Mouse (Mus musculus) intestine, embryonic 16.5 days (tissue): ENCODE measurements around the gene Sgo2a. TPM values are rescaled to one million over a fixed set of nuclear protein-coding genes. Genes with fewer than 3 reads are reported as not detected.

Experiments
- ATAC-seq: fragments of 200-750 bp; cut with Nextera tagmentation; 2 replicates; pipeline ENCODE4 v1.8.0; 2017; ENCODE audit warnings: moderate TSS enrichment, moderate library complexity
- H3K27ac ChIP-seq: fragments of 300-500 bp; sonication (generic); 2 replicates; pipeline ENCODE4 v1.5.1; 2014; ENCODE audit warnings: mild to moderate bottlenecking, low read length
- H3K27me3 ChIP-seq: fragments of 300-500 bp; sonication (generic); replicated peaks from 2 replicates; pipeline ENCODE4 v1.6.1; 2014; ENCODE audit warnings: low read length, control low read depth, mixed read lengths; ENCODE audit not compliant: control insufficient read depth, insufficient read depth
- H3K36me3 ChIP-seq: fragments of 300-500 bp; sonication (generic); 2 replicates; pipeline ENCODE4 v1.6.1; 2014; ENCODE audit warnings: low read length, control low read depth; ENCODE audit not compliant: control insufficient read depth, insufficient read depth
- H3K4me1 ChIP-seq: fragments of 300-500 bp; sonication (generic); 2 replicates; pipeline ENCODE4 v1.6.1; 2014; ENCODE audit warnings: low read length, control low read depth, mixed read lengths; ENCODE audit not compliant: control insufficient read depth, insufficient read depth
- H3K4me2 ChIP-seq: fragments of 300-500 bp; sonication (generic); 2 replicates; pipeline ENCODE4 v1.6.1; 2014; ENCODE audit warnings: low read depth, low read length, control low read depth
- H3K4me3 ChIP-seq: fragments of 300-500 bp; sonication (generic); 2 replicates; pipeline ENCODE4 v1.5.1; 2014; ENCODE audit warnings: mild to moderate bottlenecking, low read length
- H3K9ac ChIP-seq: fragments of 300-500 bp; sonication (generic); 2 replicates; pipeline ENCODE4 v1.6.1; 2014; ENCODE audit warnings: low read depth, low read length
- H3K9me3 ChIP-seq: fragments of 300-500 bp; sonication (generic); 2 replicates; pipeline ENCODE4 v1.6.1; 2016; ENCODE audit warnings: low read length, control low read depth; ENCODE audit not compliant: control insufficient read depth
- WGBS: fragments of 180-500 bp; shearing (Covaris S2); extraction: QIAGEN DNeasy Blood & Tissue Kit; methylation state at CpG from one replicate; pipeline ENCODE4 v1.1.7; 2014; 5-methylcytosine and 5-hydroxymethylcytosine counted together
- polyA plus RNA-seq: library from polyadenylated mRNA; unstranded; fragments of >200 nt; fragmentation: Nextera tagmentation; extraction: Ambion mirVana; gene quantifications from 2 replicates; pipeline ENCODE4 v1.2.1, GENCODE M21; 2015

Sgo2a gene
- 9.4 and 11.5 TPM in 2 replicates for polyA plus RNA-seq

DNA sequence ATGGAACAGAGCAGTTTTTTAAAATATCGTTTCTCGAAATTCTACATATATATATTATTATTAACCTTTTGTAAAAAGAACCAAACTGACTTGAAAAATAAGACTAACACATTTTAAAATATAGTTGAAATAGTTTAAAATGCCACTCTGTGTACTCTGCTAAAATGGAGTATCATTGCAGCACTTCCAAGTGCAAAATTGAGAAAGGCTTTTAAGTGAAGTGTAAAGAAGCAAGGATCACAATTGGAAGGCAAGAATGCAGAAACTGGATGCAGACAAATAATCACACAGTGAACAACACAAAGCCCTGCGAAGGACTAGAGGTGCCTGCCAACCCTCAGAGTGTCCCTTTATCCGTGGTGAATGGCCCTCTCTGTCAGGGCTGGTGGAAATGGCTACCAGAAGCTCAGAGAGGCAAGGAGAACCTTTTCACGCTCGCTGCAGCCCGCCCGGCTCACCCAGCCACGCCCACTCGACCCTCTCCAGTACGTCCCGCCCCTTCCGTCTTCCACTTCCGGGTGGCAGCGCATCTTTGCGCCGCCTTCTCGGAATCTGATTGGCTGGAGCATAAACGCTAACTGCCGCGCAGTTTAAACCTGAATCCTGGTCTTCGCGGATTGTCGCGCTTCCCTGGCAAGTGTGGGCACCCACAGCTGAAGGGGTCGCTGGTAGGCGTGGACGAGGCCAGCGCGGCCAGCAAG is at the start of gene Sgo2a:
Sgo2a (plus strand) TSS at position 540 of the 701 bp plus-strand sequence.
- Histone ChIP-seq H3K36me3 (no peaks in the 10 kb centered on the region), H3K27me3 (no peaks in the 10 kb centered on the region), H3K4me2 (peak within 1 kb of the TSS; percentile 86), H3K27ac (peak within 1 kb of the TSS; percentile 79), H3K9me3 (no peaks in the 10 kb centered on the region), H3K4me1 (peaks cover 15% of the 10 kb centered on the region), H3K4me3 (peak within 1 kb of the TSS; percentile 92), H3K9ac (peak within 1 kb of the TSS; percentile 85)
- peak; percentile 98 for ATAC-seq
- WGBS = 7% methylated on average over 30 of the region's 30 CpGs

DNA sequence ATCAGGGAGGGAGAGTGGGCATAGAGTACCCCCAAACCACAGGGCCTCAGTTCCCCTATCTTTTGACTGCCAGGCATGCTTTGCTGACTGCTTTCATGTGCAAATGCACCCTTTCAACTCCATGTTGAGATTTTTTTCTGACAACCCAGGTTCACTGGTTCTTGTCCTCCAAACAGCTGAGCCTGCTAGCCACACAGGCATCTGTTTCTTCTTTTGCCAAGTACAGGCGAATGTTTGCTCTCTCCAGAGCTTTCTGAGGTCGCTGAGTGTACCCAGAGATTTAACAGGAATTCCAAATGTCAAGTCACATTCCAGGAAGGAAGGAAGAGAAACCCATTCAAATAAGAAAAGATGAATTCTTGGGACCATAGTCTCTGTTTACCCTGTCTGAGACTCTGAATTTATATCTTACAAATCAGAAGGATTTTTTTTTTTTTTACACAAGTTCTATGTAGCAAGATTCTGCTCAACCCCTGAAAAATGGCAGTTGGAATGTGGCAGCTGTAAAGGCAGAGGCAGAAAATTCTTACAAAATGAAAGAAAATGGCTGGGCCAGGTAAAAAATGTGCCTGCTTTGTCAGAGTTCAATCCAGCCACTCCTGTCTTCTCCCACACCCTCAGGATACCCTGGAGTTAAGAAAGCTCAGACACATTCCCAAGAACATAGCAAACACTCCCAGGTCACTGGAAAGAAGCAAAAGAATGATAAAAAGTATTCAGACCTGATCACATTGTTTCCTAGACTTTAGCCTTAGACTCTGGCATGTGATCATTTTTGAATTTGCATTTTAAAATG is 48.0 kb upstream of the Sgo2a start:
- H3K9ac ChIP-seq = no peak overlapping the region
- peaks cover 4% of the 10 kb centered on the region; the same call in 1 of the 2 replicates for H3K36me3 ChIP-seq
- peaks cover 4% of the 10 kb centered on the region for H3K4me1 ChIP-seq
- no peaks in the 10 kb centered on the region for H3K9me3 ChIP-seq
- no peak overlapping the region for H3K4me3 ChIP-seq
- WGBS = 18% methylated on average over 2 of the region's 2 CpGs
- ATAC-seq = no peak
- H3K27ac ChIP-seq = no peak overlapping the region
- H3K27me3 ChIP-seq = no peaks in the 10 kb centered on the region
- no peak overlapping the region for H3K4me2 ChIP-seq

DNA sequence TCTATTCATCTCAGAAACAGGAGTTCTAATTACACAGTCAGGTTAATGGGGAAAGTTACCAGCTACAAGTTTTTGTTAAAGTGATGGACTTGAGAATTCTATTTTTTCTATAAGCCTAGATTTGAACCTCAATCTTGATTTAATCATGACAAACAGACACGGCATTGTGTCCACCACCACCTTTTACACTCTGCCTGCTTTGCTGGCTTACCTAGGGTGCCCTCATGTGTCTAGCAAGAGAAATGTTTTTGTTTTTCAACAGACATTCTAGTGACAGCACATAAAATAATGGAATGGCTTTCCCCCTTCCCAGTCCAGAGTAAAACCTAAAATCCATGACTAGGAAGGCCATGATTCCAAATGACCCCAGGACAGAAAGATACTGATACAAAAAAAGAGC is 46.6 kb upstream of the Sgo2a start:
- H3K4me3 ChIP-seq = no peak overlapping the region
- no peaks in the 10 kb centered on the region for H3K27me3 ChIP-seq
- peaks cover 5% of the 10 kb centered on the region; the same call in 1 of the 2 replicates for H3K36me3 ChIP-seq
- H3K4me1 ChIP-seq = peaks cover 4% of the 10 kb centered on the region
- no peaks in the 10 kb centered on the region for H3K9me3 ChIP-seq
- no peak for ATAC-seq
- WGBS = 17% methylated on average over 1 of the region's 1 CpGs
- no peak overlapping the region for H3K27ac ChIP-seq
- no peak overlapping the region for H3K9ac ChIP-seq
- H3K4me2 ChIP-seq = no peak overlapping the region

DNA sequence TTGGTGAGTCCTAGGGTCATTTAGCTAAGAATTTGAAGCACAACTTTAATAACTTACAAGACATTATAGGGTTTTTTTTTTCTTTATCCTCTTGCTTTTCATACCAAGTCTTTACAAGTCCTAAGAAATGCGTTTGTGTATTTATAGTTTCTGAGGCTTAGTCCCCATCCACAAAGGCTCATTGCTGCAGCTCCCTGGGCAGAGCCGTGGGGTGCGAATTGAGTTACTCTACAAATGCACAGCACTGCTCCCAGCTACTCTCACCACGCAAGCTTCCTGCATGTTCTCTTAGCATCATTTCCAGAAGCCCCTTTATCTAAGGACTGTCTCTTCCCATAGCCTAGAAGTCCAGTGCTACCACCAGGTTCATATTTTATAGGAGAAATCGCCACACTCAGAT is 46.1 kb upstream of the Sgo2a start:
- Histone ChIP-seq H3K4me2 (no peak overlapping the region), H3K9me3 (no peaks in the 10 kb centered on the region), H3K27me3 (no peaks in the 10 kb centered on the region), H3K4me3 (no peak overlapping the region), H3K36me3 (peaks cover 4% of the 10 kb centered on the region; the same call in 1 of the 2 replicates), H3K27ac (no peak overlapping the region), H3K9ac (no peak overlapping the region), H3K4me1 (peaks cover 4% of the 10 kb centered on the region)
- 72% methylated on average over 5 of the region's 5 CpGs for WGBS
- ATAC-seq = no peak

DNA sequence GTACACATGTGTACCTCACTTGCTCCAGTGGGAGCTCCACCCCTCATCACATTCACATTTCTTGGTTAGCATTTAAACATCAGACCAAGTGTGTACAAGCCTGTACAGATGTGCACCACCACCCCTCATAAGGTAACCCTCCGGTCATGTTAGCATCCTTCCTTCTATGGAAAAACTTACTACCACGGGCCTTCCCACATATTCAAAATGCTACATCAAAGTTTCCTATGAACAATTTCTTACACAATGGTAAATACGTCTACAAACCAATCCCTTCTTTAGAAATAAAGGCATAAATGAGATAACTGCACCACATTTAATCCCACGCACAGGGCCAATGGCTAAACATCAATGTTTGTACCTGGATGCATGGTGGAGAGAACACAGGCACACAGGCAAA is 43.3 kb upstream of the Sgo2a start:
- Histone ChIP-seq H3K4me1 (peaks cover under 1% of the 10 kb centered on the region), H3K4me2 (no peak overlapping the region), H3K9me3 (no peaks in the 10 kb centered on the region), H3K4me3 (no peak overlapping the region), H3K27me3 (no peaks in the 10 kb centered on the region), H3K36me3 (peaks cover 4% of the 10 kb centered on the region; the same call in 1 of the 2 replicates), H3K27ac (no peak overlapping the region), H3K9ac (no peak overlapping the region)
- WGBS = 94% methylated on average over 4 of the region's 4 CpGs
- no peak for ATAC-seq

DNA sequence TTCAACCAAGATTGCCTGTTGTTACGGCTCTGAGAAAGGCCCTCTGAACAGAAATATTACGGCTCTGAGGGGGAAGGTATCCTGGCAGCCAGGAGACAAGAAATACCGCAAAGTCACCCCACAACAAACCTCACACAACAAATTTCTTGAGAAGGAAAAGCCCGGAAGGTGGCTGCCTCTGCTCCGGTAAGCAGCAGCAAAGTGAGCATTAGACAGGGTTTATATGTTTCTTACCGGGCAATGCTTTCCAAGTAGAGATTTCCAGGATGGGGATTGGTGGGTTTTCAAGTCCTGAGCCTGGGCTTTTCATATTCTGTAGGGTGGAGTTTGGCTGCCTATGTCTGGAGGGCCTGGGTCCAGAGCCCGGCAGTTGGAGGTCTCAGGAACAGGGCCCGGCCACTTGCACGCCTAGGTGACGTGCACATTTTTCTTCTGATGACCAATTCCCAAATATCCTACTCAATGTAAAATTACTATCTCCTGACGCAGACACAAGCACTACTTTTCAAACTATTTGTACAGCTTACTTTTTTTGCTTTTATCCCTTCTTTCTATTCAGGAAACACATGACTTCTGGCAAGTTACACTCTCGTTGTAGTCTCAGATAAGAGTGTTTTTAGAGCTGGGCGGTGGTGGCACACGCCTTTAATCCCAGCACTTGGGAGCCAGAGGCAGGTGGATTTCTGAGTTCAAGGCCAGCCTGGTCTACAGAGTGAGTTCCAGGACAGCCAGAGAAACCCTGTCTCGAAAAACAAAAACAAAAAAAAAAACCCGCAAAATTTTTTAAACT is 42.0 kb upstream of the Sgo2a start:
- H3K9ac ChIP-seq = no peak overlapping the region
- H3K9me3 ChIP-seq = no peaks in the 10 kb centered on the region
- 89% methylated on average over 16 of the region's 16 CpGs for WGBS
- no peaks in the 10 kb centered on the region for H3K27me3 ChIP-seq
- H3K36me3 ChIP-seq = peaks cover 4% of the 10 kb centered on the region; the same call in 1 of the 2 replicates
- no peak for ATAC-seq
- no peak overlapping the region for H3K4me3 ChIP-seq
- H3K4me1 ChIP-seq = no peaks in the 10 kb centered on the region
- no peak overlapping the region for H3K27ac ChIP-seq
- H3K4me2 ChIP-seq = no peak overlapping the region

DNA sequence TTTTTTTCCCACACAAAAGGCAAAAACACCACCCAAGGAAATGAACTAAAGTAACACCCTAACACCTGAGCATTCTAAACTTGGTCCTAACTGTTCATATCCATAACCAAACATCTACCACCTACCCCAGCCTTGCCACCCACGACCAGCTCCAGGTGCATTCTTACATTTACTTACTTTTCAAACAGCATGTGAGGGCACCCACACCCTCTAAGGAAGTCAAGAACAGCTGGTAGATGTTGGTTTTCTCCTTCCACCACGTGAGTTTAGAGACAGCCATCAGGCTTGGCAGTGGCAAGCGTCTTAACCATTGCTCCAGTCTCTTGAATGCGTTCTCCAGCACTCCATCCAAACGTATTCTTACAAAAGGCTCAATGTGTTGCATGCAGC is 41.4 kb upstream of the Sgo2a start:
- ATAC-seq = no peak
- H3K4me2 ChIP-seq = no peak overlapping the region
- no peak overlapping the region for H3K4me3 ChIP-seq
- no peak overlapping the region for H3K27ac ChIP-seq
- WGBS = 87% methylated on average over 5 of the region's 5 CpGs
- no peaks in the 10 kb centered on the region for H3K27me3 ChIP-seq
- H3K36me3 ChIP-seq = peaks cover 4% of the 10 kb centered on the region; the same call in 1 of the 2 replicates
- H3K9me3 ChIP-seq = no peaks in the 10 kb centered on the region
- no peak overlapping the region for H3K9ac ChIP-seq
- H3K4me1 ChIP-seq = no peaks in the 10 kb centered on the region

DNA sequence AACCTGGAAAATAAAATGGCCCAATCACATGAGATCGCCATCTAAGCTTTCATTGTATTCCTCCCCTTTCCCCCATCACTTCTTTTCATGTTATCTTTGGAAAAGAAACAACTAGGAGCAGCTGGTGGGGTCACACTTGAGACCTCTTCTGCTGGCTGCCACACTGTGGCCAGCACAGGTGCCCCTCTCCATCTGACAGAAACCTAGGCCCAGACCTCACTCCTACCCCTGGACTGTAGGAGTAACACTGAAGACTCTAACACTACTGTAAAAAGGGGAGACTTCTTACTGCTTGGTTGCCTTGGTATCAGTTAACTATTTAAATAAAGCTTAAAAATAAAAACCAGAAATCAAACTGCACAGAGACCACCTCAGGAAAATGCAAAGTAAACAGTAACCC is 40.0 kb upstream of the Sgo2a start:
- no peaks in the 10 kb centered on the region for H3K4me1 ChIP-seq
- no peak overlapping the region for H3K4me3 ChIP-seq
- no peak overlapping the region for H3K27ac ChIP-seq
- 94% methylated on average over 1 of the region's 1 CpGs for WGBS
- H3K4me2 ChIP-seq = no peak overlapping the region
- H3K9me3 ChIP-seq = no peaks in the 10 kb centered on the region
- no peak overlapping the region for H3K9ac ChIP-seq
- peaks cover 4% of the 10 kb centered on the region for H3K36me3 ChIP-seq
- no peaks in the 10 kb centered on the region for H3K27me3 ChIP-seq
- ATAC-seq = no peak
